Mouse (Mus musculus): ENCODE measurements around the gene Tars2. TPM values are rescaled to one million over a fixed set of nuclear protein-coding genes. Genes with fewer than 3 reads are reported as not detected.

The Tars2 gene
- polyA plus RNA-seq, 1 experiment from 2014 or later: 50.4 TPM

- H3K9ac ChIP-seq: no peak overlapping the region
- no peaks in the 10 kb centered on the region for H3K36me3 ChIP-seq
- H3K4me1 ChIP-seq (replicated peaks): no peaks in the 10 kb centered on the region; the same call in 1 of the 2 replicates
- no peaks in the 10 kb centered on the region for H3K9me3 ChIP-seq (replicated peaks)
- no peak overlapping the region for H3K4me2 ChIP-seq
- H3K27me3 ChIP-seq: no peaks in the 10 kb centered on the region
- ATAC-seq (ENCODE audit: low read depth): no peak
- H3K4me3 ChIP-seq (replicated peaks): no peak overlapping the region
- DNase-seq: no peak
- no peak overlapping the region for H3K27ac ChIP-seq
Measured at GRCm38 (mm10) chr3:95709967-95710366, 50.0 kb downstream of the Tars2 start.

GRCm38 (mm10) chr3:95709044-95709443 lies 51.0 kb downstream of the Tars2 start:
- H3K4me2 ChIP-seq: no peak overlapping the region
- no peak overlapping the region for H3K27ac ChIP-seq
- 75% methylated on average over 4 of the region's 4 CpGs for WGBS (ENCODE audit: insufficient replicate concordance)
- H3K9me3 ChIP-seq (replicated peaks): no peaks in the 10 kb centered on the region
- DNase-seq (no peak), ATAC-seq (ENCODE audit: low read depth) (no peak)
- no peak overlapping the region for H3K9ac ChIP-seq
- no peaks in the 10 kb centered on the region for H3K27me3 ChIP-seq
- H3K4me1 ChIP-seq (replicated peaks): no peaks in the 10 kb centered on the region; the same call in 1 of the 2 replicates
- no peaks in the 10 kb centered on the region for H3K36me3 ChIP-seq
- no peak overlapping the region for H3K4me3 ChIP-seq (replicated peaks)

- Histone ChIP-seq H3K27me3 (no peaks in the 10 kb centered on the region), H3K9me3 (replicated peaks) (no peaks in the 10 kb centered on the region), H3K36me3 (no peaks in the 10 kb centered on the region), H3K4me3 (replicated peaks) (no peak overlapping the region), H3K27ac (no peak overlapping the region), H3K9ac (no peak overlapping the region), H3K4me1 (replicated peaks) (no peaks in the 10 kb centered on the region; the same call in 1 of the 2 replicates), H3K4me2 (no peak overlapping the region)
- 48% methylated on average over 7 of the region's 7 CpGs for WGBS (ENCODE audit: insufficient replicate concordance)
- ATAC-seq (ENCODE audit: low read depth) (no peak), DNase-seq (no peak)
Measured at GRCm38 (mm10) chr3:95707497-95707896, 52.5 kb downstream of the Tars2 start.

- Histone ChIP-seq H3K27ac (no peak overlapping the region), H3K4me1 (replicated peaks) (peaks cover 11% of the 10 kb centered on the region), H3K4me3 (replicated peaks) (no peak overlapping the region), H3K9me3 (replicated peaks) (no peaks in the 10 kb centered on the region), H3K27me3 (no peaks in the 10 kb centered on the region), H3K36me3 (no peaks in the 10 kb centered on the region), H3K9ac (no peak overlapping the region), H3K4me2 (no peak overlapping the region)
- DNase-seq (no peak), ATAC-seq (ENCODE audit: low read depth) (no peak)
- 52% methylated on average over 4 of the region's 4 CpGs for WGBS (ENCODE audit: insufficient replicate concordance)
Measured at GRCm38 (mm10) chr3:95706273-95706672, 53.7 kb downstream of the Tars2 start.

GRCm38 (mm10) chr3:95704612-95705011 lies 55.4 kb downstream of the Tars2 start:
- ATAC-seq (ENCODE audit: low read depth): no peak
- Histone ChIP-seq H3K9me3 (replicated peaks) (no peaks in the 10 kb centered on the region), H3K4me2 (no peak overlapping the region), H3K4me3 (replicated peaks) (no peak overlapping the region), H3K27me3 (no peaks in the 10 kb centered on the region), H3K36me3 (no peaks in the 10 kb centered on the region), H3K27ac (no peak overlapping the region), H3K4me1 (replicated peaks) (peaks cover 25% of the 10 kb centered on the region), H3K9ac (no peak overlapping the region)
- WGBS (ENCODE audit: insufficient replicate concordance): 60% methylated on average over 4 of the region's 4 CpGs
- no peak for DNase-seq

GRCm38 (mm10) chr3:95703276-95703675 lies 56.7 kb downstream of the Tars2 start:
- Histone ChIP-seq H3K27ac (no peak overlapping the region), H3K4me1 (replicated peaks) (peaks cover 25% of the 10 kb centered on the region), H3K36me3 (no peaks in the 10 kb centered on the region), H3K4me3 (replicated peaks) (no peak overlapping the region), H3K9me3 (replicated peaks) (no peaks in the 10 kb centered on the region), H3K27me3 (no peaks in the 10 kb centered on the region), H3K9ac (no peak overlapping the region), H3K4me2 (no peak overlapping the region)
- 72% methylated on average over 3 of the region's 3 CpGs for WGBS (ENCODE audit: insufficient replicate concordance)
- ATAC-seq (ENCODE audit: low read depth) (no peak), DNase-seq (no peak)

- no peaks in the 10 kb centered on the region for H3K9me3 ChIP-seq (replicated peaks)
- H3K4me3 ChIP-seq (replicated peaks): peak overlapping the region; percentile 14
- peak overlapping the region; percentile 59 for H3K4me2 ChIP-seq
- no peaks in the 10 kb centered on the region for H3K27me3 ChIP-seq
- ATAC-seq (ENCODE audit: low read depth) (peak; percentile 54), DNase-seq (no peak)
- peak overlapping the region; percentile 34; the same call in 1 of the 2 replicates for H3K27ac ChIP-seq
- H3K36me3 ChIP-seq: no peaks in the 10 kb centered on the region
- peak overlapping the region; percentile 43 for H3K9ac ChIP-seq
- 18% methylated on average over 24 of the region's 24 CpGs for WGBS (ENCODE audit: insufficient replicate concordance)
- peaks cover 25% of the 10 kb centered on the region for H3K4me1 ChIP-seq (replicated peaks)
Measured at GRCm38 (mm10) chr3:95701877-95702540, 58.0 kb downstream of the Tars2 start.

GRCm38 (mm10) chr3:95701085-95701484 lies 58.9 kb downstream of the Tars2 start:
- H3K27ac ChIP-seq: no peak overlapping the region
- no peak for ATAC-seq (ENCODE audit: low read depth)
- whole genome bisulfite sequencing (ENCODE audit: insufficient replicate concordance): 75% methylated on average over 2 of the region's 2 CpGs
- no peak overlapping the region for H3K4me3 ChIP-seq (replicated peaks)
- H3K27me3 ChIP-seq: no peaks in the 10 kb centered on the region
- H3K4me1 ChIP-seq (replicated peaks): peaks cover 30% of the 10 kb centered on the region
- no peaks in the 10 kb centered on the region for H3K36me3 ChIP-seq
- no peak for DNase-seq
- H3K4me2 ChIP-seq: no peak overlapping the region
- no peak overlapping the region for H3K9ac ChIP-seq
- H3K9me3 ChIP-seq (replicated peaks): no peaks in the 10 kb centered on the region

GRCm38 (mm10) chr3:95700233-95700681 lies 59.7 kb downstream of the Tars2 start:
- Histone ChIP-seq H3K27ac (no peak overlapping the region; the same call in 1 of the 2 replicates), H3K27me3 (no peaks in the 10 kb centered on the region), H3K4me1 (replicated peaks) (peaks cover 30% of the 10 kb centered on the region), H3K4me3 (replicated peaks) (no peak overlapping the region), H3K9me3 (replicated peaks) (no peaks in the 10 kb centered on the region), H3K36me3 (no peaks in the 10 kb centered on the region), H3K4me2 (no peak overlapping the region), H3K9ac (no peak overlapping the region)
- ATAC-seq (ENCODE audit: low read depth) (peak; percentile 38; the same call in 1 of the 2 replicates), DNase-seq (no peak)
- WGBS (ENCODE audit: insufficient replicate concordance): 71% methylated on average over 6 of the region's 6 CpGs

- H3K27ac ChIP-seq: no peak overlapping the region
- 84% methylated on average over 4 of the region's 4 CpGs for WGBS (ENCODE audit: insufficient replicate concordance)
- no peak for ATAC-seq (ENCODE audit: low read depth)
- peaks cover 43% of the 10 kb centered on the region for H3K4me1 ChIP-seq (replicated peaks)
- no peaks in the 10 kb centered on the region for H3K27me3 ChIP-seq
- H3K4me2 ChIP-seq: no peak overlapping the region
- H3K4me3 ChIP-seq (replicated peaks): no peak overlapping the region
- no peaks in the 10 kb centered on the region for H3K36me3 ChIP-seq
- H3K9ac ChIP-seq: no peak overlapping the region
- no peaks in the 10 kb centered on the region for H3K9me3 ChIP-seq (replicated peaks)
- DNase-seq: no peak
Measured at GRCm38 (mm10) chr3:95698286-95698685, 61.7 kb downstream of the Tars2 start.

GRCm38 (mm10) chr3:95696360-95696759 lies 63.6 kb downstream of the Tars2 start:
- DNase-seq (no peak), ATAC-seq (ENCODE audit: low read depth) (no peak)
- H3K4me1 ChIP-seq (replicated peaks): peaks cover 44% of the 10 kb centered on the region
- H3K4me2 ChIP-seq: no peak overlapping the region
- H3K4me3 ChIP-seq (replicated peaks): no peak overlapping the region
- no peaks in the 10 kb centered on the region for H3K27me3 ChIP-seq
- 27% methylated on average over 7 of the region's 7 CpGs for WGBS (ENCODE audit: insufficient replicate concordance)
- H3K36me3 ChIP-seq: no peaks in the 10 kb centered on the region
- H3K27ac ChIP-seq: no peak overlapping the region
- no peaks in the 10 kb centered on the region for H3K9me3 ChIP-seq (replicated peaks)
- H3K9ac ChIP-seq: no peak overlapping the region

- H3K4me2 ChIP-seq: no peak overlapping the region
- no peak for DNase-seq
- peaks cover 38% of the 10 kb centered on the region for H3K4me1 ChIP-seq (replicated peaks)
- H3K27me3 ChIP-seq: no peaks in the 10 kb centered on the region
- 54% methylated on average over 3 of the region's 3 CpGs for WGBS (ENCODE audit: insufficient replicate concordance)
- H3K9me3 ChIP-seq (replicated peaks): no peaks in the 10 kb centered on the region
- ATAC-seq (ENCODE audit: low read depth): no peak
- H3K9ac ChIP-seq: no peak overlapping the region
- H3K27ac ChIP-seq: no peak overlapping the region
- H3K36me3 ChIP-seq: peaks cover 2% of the 10 kb centered on the region; the same call in 1 of the 2 replicates
- no peak overlapping the region for H3K4me3 ChIP-seq (replicated peaks)
Measured at GRCm38 (mm10) chr3:95695796-95696195, 64.2 kb downstream of the Tars2 start.
